Mouse (Mus musculus) left cerebral cortex, postnatal 14 days (tissue): Measurements from ENCODE around the gene Atp1b2. TPM values are rescaled to one million over a fixed set of nuclear protein-coding genes. Genes with fewer than 3 reads are reported as not detected.
A peak's percentile ranks its signal among the peaks of the same experiment; 100 is the strongest.

ENCODE experiments used
- DNase-seq, 2 experiments: peaks; one replicate each; pipeline ENCODE4 v3.0.0; 2021 to 2022; ENCODE audit warnings: low spot score in 2 of 2, mixed read lengths in 1 of 2
- intact Hi-C: fragments of 180-260 bp; cut with DNase I; formaldehyde crosslinking; loops from one replicate; pipeline ENCODE4 v1.15.1; 2025
- total RNA-seq, 2 experiments: library from RNA; stranded (reverse); gene quantifications; 2 replicates each; pipeline ENCODE4 v1.2.3; 2021

The Atp1b2 gene
- total RNA-seq, 2 experiments from 2014 or later = 451 to 452 TPM

GRCm38 (mm10) chr11:69584937-69585336 is 20.8 kb downstream of the Atp1b2 start:
- no peak for DNase-seq
- intact Hi-C loops = no loop called here

- intact Hi-C loops = no loop called here
- DNase-seq = no peak
Measured at GRCm38 (mm10) chr11:69584008-69584407, 21.7 kb downstream of the Atp1b2 start.

- DNase-seq = no peak
- intact Hi-C loops = no loop called here
Measured at GRCm38 (mm10) chr11:69582230-69582805, 23.4 kb downstream of the Atp1b2 start.

GRCm38 (mm10) chr11:69581814-69582213 is 23.9 kb downstream of the Atp1b2 start:
- DNase-seq = no peak
- intact Hi-C loops = loop anchor here (2.0 kb wide), 1 partner anchor 33 kb away; no protein-coding TSS in a partner anchor

- peak; percentile 90 to 92 for DNase-seq
- intact Hi-C loops = loop anchor here (2.0 kb wide), 1 partner anchor 34 kb away; no protein-coding TSS in a partner anchor
Measured at GRCm38 (mm10) chr11:69581147-69581688, 24.5 kb downstream of the Atp1b2 start.

GRCm38 (mm10) chr11:69580572-69581146 is 25.1 kb downstream of the Atp1b2 start:
- intact Hi-C loops = loop anchor here (2.0 kb wide), 1 partner anchor 34 kb away; no protein-coding TSS in a partner anchor
- DNase-seq = no peak

- peak; percentile 89 to 94 for DNase-seq
- intact Hi-C loops = loop anchor here (2.0 kb wide), 1 partner anchor 35 kb away; no protein-coding TSS in a partner anchor
Measured at GRCm38 (mm10) chr11:69580091-69580514, 25.6 kb downstream of the Atp1b2 start, which contains the start of the genes Wrap53 and Trp53. Wrap53 (minus strand) TSS chr11:69580255. Trp53 (plus strand) TSS chr11:69580359.

- peak; percentile 98 for DNase-seq
- intact Hi-C loops = loop anchor here (2.0 to 5.0 kb wide), 3 partner anchors 33 to 47 kb away; no protein-coding TSS in a partner anchor
Measured at GRCm38 (mm10) chr11:69579128-69580017, 26.4 kb downstream of the Atp1b2 start.

GRCm38 (mm10) chr11:69578301-69578700 is 27.4 kb downstream of the Atp1b2 start:
- intact Hi-C loops = loop anchor here (2.0 to 5.0 kb wide), 2 partner anchors 32 to 46 kb away; no protein-coding TSS in a partner anchor
- DNase-seq = no peak

DNA sequence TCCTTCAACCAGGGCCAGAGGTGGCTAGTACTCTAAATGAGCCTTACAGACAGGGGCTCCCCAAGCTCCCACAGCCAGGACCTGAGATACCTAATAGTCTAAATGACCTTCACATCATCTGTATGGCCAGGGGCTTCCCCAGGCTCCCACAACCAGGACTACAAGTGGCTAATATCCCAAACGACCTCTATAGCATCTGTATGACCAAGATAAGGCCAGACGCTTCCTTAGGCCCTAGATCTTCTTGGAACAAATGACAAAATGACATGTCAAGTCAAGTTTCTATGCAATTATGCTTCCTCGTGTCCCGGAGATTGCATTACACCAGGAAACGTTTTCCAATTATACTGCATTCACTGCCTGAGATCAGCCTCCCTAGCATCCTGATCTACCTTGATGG is 29.4 kb downstream of the Atp1b2 start:
- DNase-seq = no peak
- intact Hi-C loops = loop anchor here (5.0 kb wide), 1 partner anchor 44 kb away; no protein-coding TSS in a partner anchor

DNA sequence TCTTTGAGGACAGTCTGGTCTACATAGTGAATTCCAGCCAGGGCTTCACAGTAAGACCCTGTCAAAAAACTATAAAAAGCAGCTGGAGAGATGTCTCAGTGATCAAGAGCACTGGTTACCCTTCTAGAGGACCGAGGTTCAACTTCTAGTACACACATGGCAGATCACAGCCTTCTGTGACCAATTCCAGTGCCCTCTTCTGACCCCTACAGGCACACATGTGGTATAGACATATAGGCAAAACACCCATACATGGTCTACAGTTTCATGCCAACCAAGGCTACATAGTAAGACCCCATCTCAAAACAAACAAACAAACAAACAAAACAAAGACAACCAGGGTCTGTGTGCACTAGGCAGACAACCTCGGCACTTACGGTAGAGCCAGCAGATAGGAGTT is 30.5 kb downstream of the Atp1b2 start:
- intact Hi-C loops = loop anchor here (5.0 kb wide), 1 partner anchor 43 kb away; no protein-coding TSS in a partner anchor
- no peak for DNase-seq

DNA sequence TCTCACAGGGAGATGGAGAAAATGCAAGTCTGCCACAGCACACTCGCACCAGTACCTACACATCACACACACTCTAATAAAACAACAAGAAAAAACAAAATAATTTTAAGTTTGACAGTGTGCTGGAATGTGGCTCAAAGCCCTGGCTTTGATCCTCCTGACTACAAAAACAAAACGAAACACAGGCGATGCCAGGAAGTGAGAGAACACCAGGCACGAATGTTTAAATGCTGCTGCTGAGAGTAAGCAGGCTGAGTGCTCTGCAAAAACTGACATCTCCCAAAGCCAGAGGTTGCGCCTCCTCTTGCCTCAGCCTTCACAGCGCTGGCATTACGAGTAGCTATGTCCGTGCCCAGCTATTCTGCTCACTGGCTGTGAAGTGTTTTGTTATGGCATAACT is 40.6 kb downstream of the Atp1b2 start:
- intact Hi-C loops = no loop called here

DNA sequence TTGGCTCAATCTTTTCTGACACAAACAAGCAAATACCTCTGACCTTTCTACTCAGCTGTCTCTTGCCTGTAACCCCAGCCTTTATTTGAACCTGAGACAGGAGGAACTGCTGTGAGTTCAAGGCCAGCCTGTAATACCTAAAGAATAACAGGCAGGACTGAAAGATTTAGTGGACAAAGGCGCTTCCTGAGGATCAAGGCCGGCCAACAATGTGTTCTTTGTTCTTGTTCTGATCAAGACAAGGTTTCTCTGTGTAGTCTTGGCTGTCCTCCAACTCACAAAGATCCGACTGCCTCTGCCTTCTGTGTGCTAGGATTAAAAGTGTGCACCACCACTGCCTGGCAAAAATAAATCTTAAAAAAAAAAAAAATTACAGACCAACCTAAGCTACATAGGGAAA is 41.4 kb downstream of the Atp1b2 start:
- intact Hi-C loops = no loop called here

More for the DNA sequence above, 40.6 kb downstream of the Atp1b2 start:
- DNase-seq = no peak

DNA sequence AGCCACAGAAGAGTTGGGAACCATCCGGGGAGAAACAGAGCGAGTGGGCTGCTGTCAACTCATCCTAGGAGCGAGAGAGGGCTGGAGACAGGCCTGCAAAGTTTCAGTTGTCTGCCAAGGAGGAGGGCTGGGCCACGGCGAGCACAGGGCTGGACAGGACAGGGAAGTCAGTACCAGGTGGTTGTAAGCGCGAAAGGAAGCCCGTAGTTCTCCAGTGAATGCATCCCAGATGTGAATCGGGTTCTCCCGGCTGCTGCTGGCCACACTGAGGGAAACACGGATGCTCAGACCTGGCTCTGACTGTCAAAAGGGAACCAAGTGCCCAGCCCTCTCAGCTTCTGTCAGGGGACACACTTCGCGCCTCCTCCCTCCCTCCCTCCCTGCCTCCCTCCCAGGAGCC is 42.4 kb downstream of the Atp1b2 start:
- intact Hi-C loops = no loop called here
- no peak for DNase-seq

More for the DNA sequence above, 41.4 kb downstream of the Atp1b2 start:
- no peak for DNase-seq

DNA sequence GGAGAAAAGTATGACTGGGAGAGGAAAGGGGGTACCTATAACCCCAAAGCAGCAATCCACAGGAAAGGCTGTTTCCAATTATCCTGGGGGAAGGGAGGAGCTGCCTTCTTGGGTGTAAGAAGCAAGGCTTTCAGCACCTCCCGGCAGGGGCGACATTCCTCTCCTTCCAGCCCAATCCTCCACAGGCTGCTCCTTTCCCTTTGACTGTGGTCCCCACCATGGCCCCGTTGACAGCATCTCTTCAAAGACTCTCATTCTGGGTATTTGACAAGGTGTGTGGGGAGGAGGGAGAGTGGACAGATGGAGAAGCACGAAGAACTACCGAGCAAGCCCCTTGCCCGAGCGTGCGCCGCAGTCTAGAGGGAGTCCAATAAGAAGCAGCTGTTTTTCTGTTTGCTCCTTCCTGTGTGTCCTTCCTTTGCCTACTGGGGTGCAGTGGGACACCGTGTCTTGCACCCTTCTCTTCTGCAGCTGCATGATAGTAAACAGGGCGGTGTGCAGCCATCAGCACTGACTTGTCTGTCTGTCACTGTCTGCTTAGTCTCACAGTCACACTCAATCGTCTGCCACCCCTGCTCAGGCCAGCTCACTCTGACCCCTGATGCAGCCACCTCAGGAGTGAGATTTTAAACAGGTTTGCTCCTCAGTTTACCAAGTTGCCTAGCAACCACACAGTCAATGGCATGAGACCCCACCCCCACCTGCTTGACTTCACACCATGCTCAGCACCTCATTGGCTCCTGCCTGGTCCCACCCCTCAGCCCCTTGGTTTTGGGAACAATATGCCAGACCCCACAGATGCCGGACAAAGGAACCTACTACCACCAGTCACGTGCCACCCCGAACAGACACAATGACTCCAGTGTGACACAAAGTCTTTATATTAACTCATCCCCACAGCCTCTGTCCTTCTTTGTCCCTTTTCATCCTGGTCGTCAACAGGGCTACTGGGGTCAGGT is 44.6 kb downstream of the Atp1b2 start:
- DNase-seq = no peak
- intact Hi-C loops = no loop called here

- intact Hi-C loops = no loop called here
- DNase-seq = peak in 1 of 2 experiments; percentile 45
Measured at GRCm38 (mm10) chr11:69559851-69560765, 45.6 kb downstream of the Atp1b2 start, which contains the start of gene Efnb3. Efnb3 (minus strand) TSS chr11:69560205.

DNA sequence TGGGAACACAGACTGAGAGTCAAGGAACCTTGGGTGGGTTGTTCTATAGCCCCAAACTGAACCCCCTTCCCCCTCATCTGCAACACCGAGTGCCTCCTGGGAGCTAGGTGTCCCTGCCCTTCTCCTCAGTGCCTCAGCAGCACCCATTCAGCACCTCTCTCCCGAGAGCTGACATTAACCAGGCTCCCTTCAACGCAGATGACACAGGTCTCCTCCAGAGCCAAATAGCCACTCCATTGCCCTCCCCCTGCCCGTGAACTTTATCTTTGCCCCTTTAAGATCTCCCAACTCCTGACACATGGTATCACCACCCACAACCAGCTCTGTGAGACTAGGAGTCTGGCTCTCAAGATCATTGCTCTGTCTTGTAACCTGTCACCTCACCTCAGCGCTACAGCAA is 46.6 kb downstream of the Atp1b2 start:
- DNase-seq = no peak
- intact Hi-C loops = no loop called here
